Mouse (Mus musculus): ENCODE data around the gene Sprtn. TPM values are rescaled to one million over a fixed set of nuclear protein-coding genes. Genes with fewer than 3 reads are reported as not detected.

The Sprtn gene
- total RNA-seq, 1 experiment, result 16.8 TPM

- no peak for DNase-seq (ENCODE audit: low read depth, low spot score)
- no peak overlapping the region for H3K9ac ChIP-seq (ENCODE audit: insufficient read depth, low read depth, low read length, poor library complexity, severe bottlenecking)
- peaks cover 32% of the 10 kb centered on the region for H3K36me3 ChIP-seq (ENCODE audit: control insufficient read depth, insufficient read depth, low read length, poor library complexity, severe bottlenecking)
- H3K4me1 ChIP-seq (ENCODE audit: control insufficient read depth in 2 of 2, insufficient read depth in 2 of 2, low read length in 2 of 2, poor library complexity in 1 of 2), result no peaks in the 10 kb centered on the region
- in situ Hi-C loops (cut with MboI; ENCODE audit: low sequenced_read_pairs in 2 of 2, unreplicated experiment in 2 of 2), result no loop called here
- TF ChIP-seq CHD2 (IDR thresholded peaks at IDR 0.05; ENCODE audit: low read depth, low read length), result no peak
- TF ChIP-seq ZNF384 (IDR thresholded peaks at IDR 0.05; ENCODE audit: low read depth, low read length), result no peak
- TF ChIP-seq ZC3H11A (IDR thresholded peaks at IDR 0.05; ENCODE audit: borderline replicate concordance, low read depth, low read length), result no peak
- TF ChIP-seq MAFK (IDR thresholded peaks at IDR 0.05; ENCODE audit: insufficient read depth, low read depth, low read length), result no peak
- no peak for TF ChIP-seq HCFC1 (IDR thresholded peaks at IDR 0.05; ENCODE audit: borderline replicate concordance, insufficient read depth, low read length)
- no peak overlapping the region for H3K27ac ChIP-seq (ENCODE audit: insufficient read depth, low read depth, low read length, poor library complexity, severe bottlenecking)
- no peaks in the 10 kb centered on the region for H3K9me3 ChIP-seq (ENCODE audit: control insufficient read depth, insufficient read depth, low read depth, low read length)
- H3K4me3 ChIP-seq (ENCODE audit: insufficient read depth in 1 of 2, low read depth in 1 of 2, low read length in 2 of 2, poor library complexity in 1 of 2, severe bottlenecking in 1 of 2), result no peak overlapping the region
Observed at GRCm38 (mm10) chr8:124905482-124905881, 7.8 kb downstream of the Sprtn start.

GRCm38 (mm10) chr8:124909936-124910335, 12.2 kb downstream of the Sprtn start:
- H3K4me3 ChIP-seq (ENCODE audit: insufficient read depth in 1 of 2, low read depth in 1 of 2, low read length in 2 of 2, poor library complexity in 1 of 2, severe bottlenecking in 1 of 2), result no peak overlapping the region
- DNase-seq (ENCODE audit: low read depth, low spot score), result no peak
- H3K9me3 ChIP-seq (ENCODE audit: control insufficient read depth, insufficient read depth, low read depth, low read length), result no peaks in the 10 kb centered on the region
- in situ Hi-C loops (cut with MboI; ENCODE audit: low sequenced_read_pairs in 2 of 2, unreplicated experiment in 2 of 2), result no loop called here
- TF ChIP-seq HCFC1 (IDR thresholded peaks at IDR 0.05; ENCODE audit: borderline replicate concordance, insufficient read depth, low read length) (no peak), CHD2 (IDR thresholded peaks at IDR 0.05; ENCODE audit: low read depth, low read length) (no peak), ZNF384 (IDR thresholded peaks at IDR 0.05; ENCODE audit: low read depth, low read length) (no peak), ZC3H11A (IDR thresholded peaks at IDR 0.05; ENCODE audit: borderline replicate concordance, low read depth, low read length) (no peak), MAFK (IDR thresholded peaks at IDR 0.05; ENCODE audit: insufficient read depth, low read depth, low read length) (no peak)
- no peak overlapping the region for H3K27ac ChIP-seq (ENCODE audit: insufficient read depth, low read depth, low read length, poor library complexity, severe bottlenecking)
- peaks cover 6% of the 10 kb centered on the region; the same call in 1 of the 2 replicates for H3K36me3 ChIP-seq (ENCODE audit: control insufficient read depth, insufficient read depth, low read length, poor library complexity, severe bottlenecking)
- no peak overlapping the region for H3K9ac ChIP-seq (ENCODE audit: insufficient read depth, low read depth, low read length, poor library complexity, severe bottlenecking)
- H3K4me1 ChIP-seq (ENCODE audit: control insufficient read depth in 2 of 2, insufficient read depth in 2 of 2, low read length in 2 of 2, poor library complexity in 1 of 2), result no peaks in the 10 kb centered on the region

DNA sequence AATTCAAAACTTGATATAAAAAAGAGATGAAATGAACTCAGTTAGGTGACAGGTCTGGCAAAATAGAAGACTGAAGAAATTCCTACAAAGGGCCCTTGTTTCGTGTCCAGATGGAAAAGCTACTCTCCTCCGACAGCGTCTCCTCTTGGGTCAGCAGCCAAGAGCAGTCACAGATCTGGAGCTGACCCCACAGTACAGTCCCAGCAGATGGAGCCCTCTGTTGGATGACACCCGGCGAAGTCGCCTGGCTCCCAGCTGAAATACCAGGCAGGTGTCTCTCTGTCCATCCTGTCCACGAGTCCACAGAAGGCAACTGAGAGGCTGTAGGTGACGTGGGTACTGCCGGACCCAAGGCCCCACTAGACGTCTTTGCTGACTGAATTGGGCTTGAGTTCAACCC, 12.7 kb downstream of the Sprtn start:
- Histone ChIP-seq H3K27ac (ENCODE audit: insufficient read depth, low read depth, low read length, poor library complexity, severe bottlenecking) (no peak overlapping the region), H3K4me1 (ENCODE audit: control insufficient read depth in 2 of 2, insufficient read depth in 2 of 2, low read length in 2 of 2, poor library complexity in 1 of 2) (no peaks in the 10 kb centered on the region), H3K4me3 (ENCODE audit: insufficient read depth in 1 of 2, low read depth in 1 of 2, low read length in 2 of 2, poor library complexity in 1 of 2, severe bottlenecking in 1 of 2) (no peak overlapping the region), H3K9ac (ENCODE audit: insufficient read depth, low read depth, low read length, poor library complexity, severe bottlenecking) (no peak overlapping the region), H3K36me3 (ENCODE audit: control insufficient read depth, insufficient read depth, low read length, poor library complexity, severe bottlenecking) (peaks cover 6% of the 10 kb centered on the region; the same call in 1 of the 2 replicates), H3K9me3 (ENCODE audit: control insufficient read depth, insufficient read depth, low read depth, low read length) (no peaks in the 10 kb centered on the region)
- in situ Hi-C loops (cut with MboI; ENCODE audit: low sequenced_read_pairs in 2 of 2, unreplicated experiment in 2 of 2), result no loop called here
- TF ChIP-seq CHD2 (IDR thresholded peaks at IDR 0.05; ENCODE audit: low read depth, low read length), result no peak
- TF ChIP-seq ZNF384 (IDR thresholded peaks at IDR 0.05; ENCODE audit: low read depth, low read length), result no peak
- no peak for TF ChIP-seq MAFK (IDR thresholded peaks at IDR 0.05; ENCODE audit: insufficient read depth, low read depth, low read length)
- TF ChIP-seq HCFC1 (IDR thresholded peaks at IDR 0.05; ENCODE audit: borderline replicate concordance, insufficient read depth, low read length), result no peak
- TF ChIP-seq ZC3H11A (IDR thresholded peaks at IDR 0.05; ENCODE audit: borderline replicate concordance, low read depth, low read length), result no peak
- DNase-seq (ENCODE audit: low read depth, low spot score), result no peak

- Histone ChIP-seq H3K9ac (ENCODE audit: insufficient read depth, low read depth, low read length, poor library complexity, severe bottlenecking) (no peak overlapping the region), H3K9me3 (ENCODE audit: control insufficient read depth, insufficient read depth, low read depth, low read length) (no peaks in the 10 kb centered on the region), H3K4me3 (ENCODE audit: insufficient read depth in 1 of 2, low read depth in 1 of 2, low read length in 2 of 2, poor library complexity in 1 of 2, severe bottlenecking in 1 of 2) (no peak overlapping the region), H3K36me3 (ENCODE audit: control insufficient read depth, insufficient read depth, low read length, poor library complexity, severe bottlenecking) (peaks cover 6% of the 10 kb centered on the region; the same call in 1 of the 2 replicates), H3K4me1 (ENCODE audit: control insufficient read depth in 2 of 2, insufficient read depth in 2 of 2, low read length in 2 of 2, poor library complexity in 1 of 2) (no peaks in the 10 kb centered on the region), H3K27ac (ENCODE audit: insufficient read depth, low read depth, low read length, poor library complexity, severe bottlenecking) (no peak overlapping the region)
- in situ Hi-C loops (cut with MboI; ENCODE audit: low sequenced_read_pairs in 2 of 2, unreplicated experiment in 2 of 2), result no loop called here
- DNase-seq (ENCODE audit: low read depth, low spot score), result no peak
- TF ChIP-seq ZNF384 (IDR thresholded peaks at IDR 0.05; ENCODE audit: low read depth, low read length), result no peak
- TF ChIP-seq MAFK (IDR thresholded peaks at IDR 0.05; ENCODE audit: insufficient read depth, low read depth, low read length), result no peak
- TF ChIP-seq HCFC1 (IDR thresholded peaks at IDR 0.05; ENCODE audit: borderline replicate concordance, insufficient read depth, low read length), result no peak
- TF ChIP-seq CHD2 (IDR thresholded peaks at IDR 0.05; ENCODE audit: low read depth, low read length), result no peak
- TF ChIP-seq ZC3H11A (IDR thresholded peaks at IDR 0.05; ENCODE audit: borderline replicate concordance, low read depth, low read length), result no peak
Observed at GRCm38 (mm10) chr8:124911938-124912872, 14.5 kb downstream of the Sprtn start.

Measured in ES-E14 (cell line).